Mouse (Mus musculus) spleen, adult 12 weeks (tissue): ENCODE data around the gene Treml1.

Experiments used
- DNase-seq: peaks from one replicate; pipeline ENCODE4 v3.0.0; 2022; ENCODE audit warnings: low spot score

Treml1 gene

GRCm38 (mm10) chr17:48360462-48360861, 746 bp downstream of the Treml1 start:
- no peak for DNase-seq

- no peak for DNase-seq
Observed at GRCm38 (mm10) chr17:48362346-48362745, 2.6 kb downstream of the Treml1 start.

GRCm38 (mm10) chr17:48362966-48363365, 3.2 kb downstream of the Treml1 start:
- no peak for DNase-seq

- no peak for DNase-seq
Observed at GRCm38 (mm10) chr17:48363421-48363965, 3.8 kb downstream of the Treml1 start.

- no peak for DNase-seq
Observed at GRCm38 (mm10) chr17:48365511-48366155, 5.9 kb downstream of the Treml1 start.

- no peak for DNase-seq
Observed at GRCm38 (mm10) chr17:48366806-48367205, 7.1 kb downstream of the Treml1 start.

GRCm38 (mm10) chr17:48371621-48372020, 11.9 kb downstream of the Treml1 start:
- DNase-seq: no peak

GRCm38 (mm10) chr17:48372987-48373386, 13.3 kb downstream of the Treml1 start:
- no peak for DNase-seq

GRCm38 (mm10) chr17:48376102-48376501, 16.4 kb downstream of the Treml1 start:
- DNase-seq: no peak

- DNase-seq: no peak
Observed at GRCm38 (mm10) chr17:48379050-48379449, 19.3 kb downstream of the Treml1 start.

- no peak for DNase-seq
Observed at GRCm38 (mm10) chr17:48385786-48386461, 26.2 kb downstream of the Treml1 start.

- no peak for DNase-seq
Observed at GRCm38 (mm10) chr17:48388666-48389065, 28.9 kb downstream of the Treml1 start.

- no peak for DNase-seq
Observed at GRCm38 (mm10) chr17:48389442-48389841, 29.7 kb downstream of the Treml1 start.

- no peak for DNase-seq
Observed at GRCm38 (mm10) chr17:48391446-48391845, 31.7 kb downstream of the Treml1 start.

- no peak for DNase-seq
Observed at GRCm38 (mm10) chr17:48392616-48393015, 32.9 kb downstream of the Treml1 start.

- DNase-seq: no peak
Observed at GRCm38 (mm10) chr17:48401710-48402109, 42.0 kb downstream of the Treml1 start.

GRCm38 (mm10) chr17:48402751-48403150, 43.0 kb downstream of the Treml1 start:
- no peak for DNase-seq

- DNase-seq: no peak
Observed at GRCm38 (mm10) chr17:48403848-48404247, 44.1 kb downstream of the Treml1 start.

GRCm38 (mm10) chr17:48404706-48405105, 45.0 kb downstream of the Treml1 start:
- DNase-seq: no peak

- DNase-seq: no peak
Observed at GRCm38 (mm10) chr17:48407154-48407553, 47.4 kb downstream of the Treml1 start.

GRCm38 (mm10) chr17:48407910-48408525, 48.3 kb downstream of the Treml1 start:
- no peak for DNase-seq

GRCm38 (mm10) chr17:48408526-48409291, 49.0 kb downstream of the Treml1 start:
- peak; percentile 73 for DNase-seq
